Mouse (Mus musculus) megakaryocyte-erythroid progenitor cell, adult 5-6 weeks (primary cell): ENCODE results near the gene Atxn7l3b. TPM values are rescaled to one million over a fixed set of nuclear protein-coding genes. Genes with fewer than 3 reads are reported as not detected.

ENCODE experiments used
- ATAC-seq: replicated peaks from 2 replicates; pipeline ENCODE4 v1.8.0; 2016; ENCODE audit warnings: mild to moderate bottlenecking, inconsistent platforms; ENCODE audit not compliant: severe bottlenecking, poor library complexity, low FRiP score, low TSS enrichment
- total RNA-seq, 2 experiments: library from RNA; stranded (forward) in 1 of 2; stranded (reverse) in 1 of 2; fragments of 200-1000, 215-1000 nt in 1 of 2; fragments of >200 nt in 1 of 2; fragmentation: Nextera tagmentation in 1 of 2; gene quantifications; 2 replicates each; pipeline ENCODE4 v1.2.3; 2014 to 2017

The Atxn7l3b gene
- total RNA-seq, 2 experiments from 2014 or later = 37.3 to 48.7 TPM

- no peak for ATAC-seq
Measured at GRCm38 (mm10) chr10:112882149-112882548, 46.7 kb downstream of the Atxn7l3b start.

DNA sequence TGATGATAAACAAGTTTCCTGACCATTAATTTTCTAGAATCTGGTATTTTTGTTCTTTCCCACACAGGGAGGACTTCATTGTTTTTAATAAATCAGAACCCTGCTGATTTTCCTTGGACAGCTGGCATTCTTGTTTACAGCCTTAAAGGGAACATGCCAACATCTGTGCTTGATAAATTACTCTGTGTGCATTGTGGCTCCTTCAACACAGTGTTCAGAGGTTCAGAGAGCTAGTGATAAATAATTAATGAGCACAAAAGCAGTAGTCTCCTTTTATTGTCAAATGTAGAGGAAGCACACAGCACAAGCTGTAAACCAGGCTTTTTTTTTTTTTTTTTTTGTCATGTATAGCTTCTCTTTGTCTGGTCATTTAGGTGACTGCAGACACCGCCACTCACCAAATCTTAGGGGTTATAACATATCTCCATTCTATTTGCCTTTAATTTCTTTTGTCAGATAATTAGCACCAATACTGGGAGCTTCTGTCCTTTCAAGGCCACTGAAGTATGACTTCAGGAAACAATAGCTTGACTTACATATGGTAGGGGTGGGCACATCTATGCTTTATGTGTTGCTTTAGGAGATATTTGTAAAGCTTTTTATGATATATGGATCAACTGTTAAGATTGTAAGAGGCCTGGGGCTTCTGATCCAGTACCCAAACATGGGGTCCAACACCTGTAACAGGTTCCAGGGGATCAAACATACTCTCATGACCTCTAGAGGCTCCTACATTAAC is 52.0 kb downstream of the Atxn7l3b start:
- no peak for ATAC-seq
